Mouse (Mus musculus) liver, adult 2 months (tissue): ENCODE results near the gene E2f8.

Source experiments
- CTCF ChIP-seq: fragments of 200-500 bp; IDR thresholded peaks from 2 replicates; pipeline ENCODE4 v1.5.1; 2011; ENCODE audit warnings: low read depth, low read length, control low read depth
- POLR2A ChIP-seq: fragments of 200-500 bp; IDR thresholded peaks from 2 replicates; pipeline ENCODE4 v1.6.1; 2011; ENCODE audit warnings: low read length, control low read depth; ENCODE audit not compliant: insufficient read depth; ENCODE audit errors: extremely low read depth

DNA sequence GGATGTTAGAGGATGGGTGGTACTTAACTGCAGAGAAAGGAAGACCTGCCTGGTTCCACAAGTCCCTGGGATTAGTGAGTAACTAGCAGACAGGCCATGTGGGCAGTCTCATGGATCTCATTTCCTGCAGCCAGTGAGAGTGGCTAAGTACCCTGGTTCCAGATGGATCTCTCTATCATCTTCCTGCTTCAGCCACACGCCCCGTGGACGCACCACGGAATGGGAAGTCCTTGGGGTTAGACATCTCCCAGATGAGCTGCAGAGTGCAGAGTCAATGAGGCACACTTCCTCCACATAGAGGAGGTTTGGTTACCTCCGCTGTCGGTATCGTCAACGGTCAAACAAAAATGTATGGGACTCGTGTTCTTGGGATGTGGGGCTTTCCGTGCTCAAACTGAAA is 42.2 kb upstream of the E2f8 start:
- TF ChIP-seq POLR2A (no peak), CTCF (no peak)
